Mouse (Mus musculus): Measurements from ENCODE around the gene Adipor1.
"Not testable (repeated sequence)": the region's sequence is repeated elsewhere in the genome, so short reads cannot be mapped to it uniquely, and the experiment has no call there.

Adipor1 gene

GRCm38 (mm10) chr1:134419751-134420458, 4.7 kb downstream of the Adipor1 start:
- DNase-seq (ENCODE audit: low spot score): no peak

DNA sequence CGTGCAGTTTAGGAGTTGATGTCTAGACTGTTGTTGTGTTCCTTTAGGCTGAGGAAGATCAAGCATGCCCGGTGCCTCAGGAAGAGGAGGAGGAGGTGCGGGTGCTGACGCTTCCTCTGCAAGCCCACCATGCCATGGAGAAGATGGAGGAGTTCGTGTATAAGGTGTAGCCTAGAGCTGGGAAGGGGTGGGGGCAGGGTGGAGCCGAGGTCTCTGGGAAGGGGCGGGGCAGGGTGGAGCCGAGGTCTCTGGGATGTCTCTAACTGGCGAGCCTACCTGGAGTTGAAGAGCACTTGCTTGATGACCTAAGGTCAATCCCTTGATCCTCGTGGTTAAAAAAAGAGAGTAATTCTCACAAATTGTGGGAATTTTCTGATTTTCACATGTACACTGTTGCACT, 8.7 kb downstream of the Adipor1 start:
- DNase-seq (ENCODE audit: low spot score): peak; percentile 34

DNA sequence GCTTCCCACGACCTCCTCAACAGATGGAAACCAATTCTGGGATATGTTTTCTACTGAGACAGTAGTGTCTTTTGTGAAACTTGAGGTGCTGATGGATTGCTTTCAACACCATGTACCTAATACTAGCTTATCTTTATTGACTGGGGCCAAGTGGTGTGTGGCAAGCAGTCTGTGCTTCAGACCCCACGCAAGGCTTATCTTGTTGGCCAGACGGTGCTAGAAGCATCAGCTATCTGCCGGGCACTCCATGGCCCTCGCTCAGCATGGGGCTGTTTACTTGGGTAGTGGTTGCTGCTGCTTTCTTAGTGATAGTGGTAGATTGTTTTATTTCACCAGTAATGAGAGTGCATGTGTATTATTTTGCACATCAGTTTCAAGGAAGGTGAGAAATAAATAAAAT, 11.1 kb downstream of the Adipor1 start:
- peak; percentile 74 for DNase-seq (ENCODE audit: low spot score)

DNA sequence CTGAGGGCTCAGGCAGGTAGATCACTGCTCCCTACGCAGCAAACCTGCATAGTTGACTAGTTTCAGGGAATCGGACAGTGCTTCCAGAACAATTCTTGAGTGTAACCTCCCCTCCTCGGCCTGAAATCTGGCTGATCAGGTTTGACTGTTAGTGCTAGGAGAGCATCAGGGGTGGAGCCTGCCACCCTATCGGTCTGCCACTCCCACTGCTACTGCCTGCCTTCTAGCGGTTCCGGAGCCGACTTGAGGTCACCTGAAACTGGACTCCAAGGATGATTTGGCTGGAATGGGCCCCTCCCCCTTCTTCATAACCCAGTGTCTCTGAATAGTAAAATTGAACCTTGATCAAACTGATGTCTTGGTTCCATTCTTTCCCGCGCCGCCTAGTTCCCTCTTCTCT, 17.8 kb downstream of the Adipor1 start:
- no peak for DNase-seq (ENCODE audit: low spot score)

- no peak for DNase-seq (ENCODE audit: low spot score)
Measured at GRCm38 (mm10) chr1:134433473-134433872, 18.3 kb downstream of the Adipor1 start.

GRCm38 (mm10) chr1:134435414-134435813, 20.2 kb downstream of the Adipor1 start:
- DNase-seq (ENCODE audit: low spot score): peak; percentile 49

GRCm38 (mm10) chr1:134440437-134440836, 25.3 kb downstream of the Adipor1 start:
- no peak for DNase-seq (ENCODE audit: low spot score)

DNA sequence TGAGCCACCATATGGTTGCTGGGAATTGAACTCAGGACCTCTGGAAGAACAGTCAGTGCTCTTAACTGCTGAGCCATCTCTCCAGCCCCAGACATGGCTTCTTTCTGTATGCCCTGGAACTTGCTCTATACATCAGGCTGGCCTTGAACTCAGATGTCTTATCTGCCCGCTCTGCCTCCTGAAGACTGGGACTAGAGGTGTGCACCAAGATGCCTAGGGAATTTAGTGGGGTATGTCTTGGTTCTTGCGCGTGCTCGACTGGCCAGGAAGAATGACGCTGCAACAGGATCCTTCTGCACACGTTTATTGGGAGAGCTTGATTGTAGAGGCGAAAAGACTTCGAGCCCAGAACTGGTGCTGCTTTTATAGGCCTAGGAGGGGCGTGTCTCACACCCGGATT, 26.6 kb downstream of the Adipor1 start:
- not testable (repeated sequence) for DNase-seq (ENCODE audit: low spot score)

GRCm38 (mm10) chr1:134442394-134442793, 27.2 kb downstream of the Adipor1 start:
- DNase-seq (ENCODE audit: low spot score): no peak

DNA sequence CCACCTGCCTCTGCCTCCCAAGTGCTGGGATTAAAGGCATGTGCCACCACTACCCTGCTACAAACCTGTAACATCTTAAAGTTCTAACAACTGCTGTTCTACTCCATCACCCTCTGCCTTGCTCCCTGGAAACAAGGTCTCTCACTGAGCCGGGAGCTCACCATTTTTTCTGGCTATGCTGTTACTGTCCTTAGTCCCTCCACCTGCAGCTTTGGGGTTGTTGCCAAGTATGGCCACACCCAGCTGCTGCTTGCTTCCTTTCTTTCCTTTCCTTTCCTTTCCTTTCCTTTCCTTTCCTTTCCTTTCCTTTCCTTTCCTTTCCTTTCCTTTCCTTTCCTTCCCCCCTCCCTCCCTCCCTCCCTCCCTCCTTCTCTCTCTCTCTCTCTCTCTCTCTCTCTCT, 28.1 kb downstream of the Adipor1 start:
- DNase-seq (ENCODE audit: low spot score): not testable (repeated sequence)

DNA sequence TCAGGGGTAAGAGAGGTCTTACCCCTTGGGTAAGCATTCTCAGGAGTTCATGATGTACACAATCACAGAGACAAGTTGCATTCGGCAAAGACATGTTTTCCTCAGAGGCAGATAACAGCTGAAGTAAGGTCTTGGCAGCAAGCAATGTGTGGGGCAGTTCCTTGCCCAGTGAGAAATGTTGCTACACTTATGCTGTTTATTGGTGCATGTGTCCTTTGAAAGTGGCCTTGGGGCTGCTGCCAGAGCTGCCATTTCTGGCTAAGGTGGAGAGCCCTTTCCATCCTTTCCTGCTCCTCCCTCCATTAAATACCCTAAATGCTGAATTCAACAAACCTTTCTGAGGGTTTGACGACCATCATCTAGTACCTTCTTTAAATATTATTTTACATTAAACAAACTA, 30.2 kb downstream of the Adipor1 start:
- no peak for DNase-seq (ENCODE audit: low spot score)

DNA sequence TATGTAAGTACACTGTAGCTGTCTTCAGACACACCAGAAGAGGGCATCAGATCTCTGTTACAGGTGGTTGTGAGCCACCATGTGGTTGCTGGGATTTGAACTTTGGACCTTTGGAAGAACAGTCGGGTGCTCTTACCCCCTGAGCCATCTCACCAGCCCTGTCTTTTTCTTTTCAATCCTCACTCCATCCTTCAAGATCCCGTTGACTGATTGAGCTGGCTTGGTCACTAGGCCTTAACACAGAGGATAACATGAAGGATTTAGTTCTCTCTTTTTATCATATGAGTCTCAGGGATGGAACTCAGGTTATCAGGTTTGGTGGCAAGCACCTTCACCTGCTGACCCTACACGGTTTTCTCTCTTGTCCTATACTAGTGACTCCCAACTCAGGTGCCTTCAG, 33.4 kb downstream of the Adipor1 start:
- DNase-seq (ENCODE audit: low spot score): not testable (repeated sequence)

- DNase-seq (ENCODE audit: low spot score): no peak
Measured at GRCm38 (mm10) chr1:134450201-134450600, 35.0 kb downstream of the Adipor1 start.

DNA sequence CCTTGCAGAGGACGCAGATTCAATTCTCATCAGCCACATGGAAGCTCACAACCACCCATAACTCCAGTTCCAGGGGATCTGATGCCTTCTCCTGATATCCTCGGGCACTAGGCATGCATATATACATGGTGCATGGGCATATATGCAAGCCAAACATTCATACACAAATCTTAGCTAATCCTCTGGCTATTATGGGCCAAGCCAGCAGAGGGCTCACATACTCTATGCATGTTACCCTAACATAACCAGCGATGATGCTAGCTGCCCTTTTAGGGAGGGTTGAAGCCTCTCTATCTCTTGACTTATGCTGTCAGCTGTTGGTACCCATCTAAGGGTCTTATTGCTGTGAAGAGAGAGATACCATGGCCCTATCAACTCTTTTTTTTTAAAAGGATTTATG, 35.8 kb downstream of the Adipor1 start:
- DNase-seq (ENCODE audit: low spot score): peak; percentile 42

GRCm38 (mm10) chr1:134454904-134455824, 40.0 kb downstream of the Adipor1 start, which contains the start of gene Klhl12:
TSS of gene Klhl12 (plus strand) at chr1:134455531.
- peak; percentile 86 for DNase-seq (ENCODE audit: low spot score)

DNA sequence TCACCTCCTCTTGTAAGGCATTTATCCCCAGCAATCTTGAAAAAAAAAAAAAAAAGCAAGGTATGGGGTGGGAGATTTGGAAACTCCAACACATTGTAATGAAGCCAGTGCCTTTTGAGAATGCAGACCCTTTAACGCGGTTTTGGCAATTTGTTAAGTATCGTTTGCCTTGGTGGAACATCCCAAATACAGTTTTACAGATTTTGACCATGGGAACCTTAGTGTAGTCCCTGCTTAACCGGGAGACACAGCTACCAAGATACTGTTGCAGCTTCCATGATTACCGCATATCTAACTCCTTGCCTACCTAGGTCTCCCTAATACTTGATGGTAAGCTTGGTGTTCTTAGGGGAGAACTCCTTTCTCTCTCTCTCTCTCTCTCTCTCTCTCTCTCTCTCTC, 40.9 kb downstream of the Adipor1 start:
- no peak for DNase-seq (ENCODE audit: low spot score)

- no peak for DNase-seq (ENCODE audit: low spot score)
Measured at GRCm38 (mm10) chr1:134458139-134458727, 43.1 kb downstream of the Adipor1 start.

DNA sequence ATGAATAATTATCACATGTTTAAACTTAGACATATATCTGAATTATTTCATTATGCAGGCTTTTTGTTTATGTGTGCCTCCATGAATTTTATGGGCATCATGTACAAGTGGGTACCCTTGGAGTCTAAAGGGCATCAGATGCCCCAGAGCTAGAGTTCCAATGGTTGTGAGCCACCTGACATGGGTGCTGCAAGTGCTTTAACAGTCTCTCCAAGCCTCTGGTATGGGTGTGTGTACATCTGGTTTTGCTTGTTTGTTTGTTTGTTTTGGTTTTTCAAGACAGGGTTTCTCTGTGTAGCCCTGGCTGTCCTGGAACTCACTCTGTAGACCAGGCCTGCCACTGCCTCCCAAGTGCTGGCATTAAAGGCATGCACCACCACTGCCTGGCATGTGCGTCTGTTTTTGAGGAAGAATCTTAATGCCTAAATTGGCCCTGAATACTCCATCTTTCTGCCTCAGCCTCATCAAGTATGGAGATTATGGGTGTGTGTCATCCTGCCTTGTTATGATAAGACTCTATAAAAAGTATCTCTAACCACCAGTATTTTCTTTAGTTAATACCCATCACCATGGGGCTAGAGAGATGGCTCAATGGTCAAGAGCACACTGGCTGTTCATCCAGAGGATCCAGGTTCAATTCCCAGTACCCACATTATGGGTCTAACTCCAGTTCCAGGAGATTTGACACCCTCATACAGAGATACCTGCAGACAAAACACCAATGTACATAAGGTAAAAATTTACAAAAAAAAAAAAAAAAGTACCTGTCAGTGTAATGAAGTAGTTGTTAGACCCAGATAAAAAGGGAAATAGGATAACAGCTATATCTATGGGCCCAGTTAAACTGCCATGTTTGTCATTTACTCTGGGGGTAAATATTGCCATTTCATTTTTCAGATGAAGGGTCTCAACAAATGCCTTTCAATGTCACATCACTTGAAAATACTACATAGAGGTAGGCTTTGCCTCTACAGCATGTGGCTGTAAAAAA, 45.4 kb downstream of the Adipor1 start:
- peak; percentile 54 for DNase-seq (ENCODE audit: low spot score)

Measured in spleen, adult 12 weeks (tissue).